Mouse (Mus musculus) adrenal gland (tissue): ENCODE results near the gene Ppif.

Experiments
- intact Hi-C: fragments of 180-260 bp; cut with DNase I; formaldehyde crosslinking; loops from one replicate; pipeline ENCODE4 v1.15.1; 2025

The Ppif gene

DNA sequence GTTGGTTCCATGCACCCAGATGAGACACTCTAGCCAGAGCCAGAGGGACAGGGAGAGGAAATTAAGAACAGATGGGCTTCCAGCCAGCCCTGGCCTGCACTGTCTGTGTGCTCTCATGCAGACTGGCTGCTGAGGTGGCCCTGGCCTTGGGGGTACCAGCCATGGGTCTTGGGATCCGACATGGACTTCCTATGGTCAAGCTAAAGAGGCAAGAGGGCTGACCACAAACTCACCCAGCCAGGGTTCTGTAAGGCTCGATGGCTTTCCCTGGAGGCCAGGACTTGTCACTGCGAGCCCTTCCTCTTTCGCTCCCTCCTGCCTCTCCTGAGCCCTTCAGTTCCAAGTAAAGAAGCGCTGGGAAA lies 33.2 kb downstream of the Ppif start:
- intact Hi-C loops: no loop called here

DNA sequence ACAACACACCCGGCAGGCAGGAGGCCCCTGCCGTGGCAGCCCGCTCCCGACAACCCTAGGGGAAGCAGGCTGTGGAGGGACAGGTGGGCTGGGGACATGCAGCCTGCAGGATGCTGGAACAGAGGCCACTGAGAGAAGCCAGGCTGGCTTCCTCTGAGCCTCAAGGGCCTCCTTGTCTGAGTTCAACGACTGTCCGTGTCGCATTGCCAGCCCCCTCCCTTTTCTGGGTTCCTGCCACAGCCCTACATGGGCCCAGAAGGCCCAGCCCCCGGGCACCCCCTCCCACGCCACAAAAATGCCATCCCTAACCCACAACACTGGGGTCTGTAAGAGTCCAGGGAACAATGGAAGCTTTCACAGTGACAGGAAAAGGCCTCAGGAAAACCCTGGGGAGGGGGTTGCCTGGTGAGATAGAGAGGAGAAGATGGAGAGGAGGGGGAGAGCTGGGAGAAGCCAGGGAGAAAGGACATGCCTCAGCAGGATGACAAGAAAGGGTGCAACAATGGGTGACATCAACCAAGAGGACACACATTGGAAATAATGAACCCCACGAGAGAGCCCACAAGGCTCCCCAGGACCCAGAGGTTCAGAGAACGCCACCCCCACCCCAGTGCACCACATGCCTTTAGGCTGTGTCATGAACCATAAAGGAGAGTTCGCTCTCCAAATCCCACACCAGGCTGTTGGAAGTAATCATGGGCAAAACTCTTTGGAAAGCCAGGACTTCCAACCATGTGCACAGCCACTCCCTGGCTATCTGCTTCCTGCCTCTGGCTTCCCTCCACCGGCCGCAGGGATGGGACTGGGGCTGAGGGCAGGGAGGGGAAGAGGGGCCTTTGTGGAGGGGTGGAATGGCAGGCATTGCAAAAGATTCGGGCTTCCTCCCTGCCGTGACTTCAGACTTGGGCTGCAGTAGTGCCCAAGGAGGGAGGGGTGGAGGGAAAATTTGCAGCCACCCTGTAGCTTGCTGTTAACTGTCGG lies 41.1 kb downstream of the Ppif start:
- intact Hi-C loops: no loop called here

DNA sequence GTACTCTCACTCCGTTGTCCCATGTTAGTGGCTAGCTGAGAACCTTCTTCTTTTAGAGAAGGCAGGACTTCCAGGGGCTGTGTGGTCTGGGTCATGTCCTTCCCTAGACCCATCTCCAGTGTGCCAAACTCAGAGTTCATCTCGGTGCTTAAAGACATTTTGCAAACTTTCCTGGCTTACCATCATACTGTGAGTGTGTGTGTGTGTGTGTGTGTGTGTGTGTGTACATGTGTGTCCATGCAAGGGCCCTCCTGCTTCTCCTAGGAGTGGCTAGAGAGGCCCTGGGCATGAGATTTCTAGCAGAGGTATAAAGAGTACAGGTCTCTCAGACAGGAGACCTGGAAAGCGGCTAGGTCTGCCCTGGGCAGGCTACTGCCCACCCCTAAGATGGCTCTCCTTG lies 42.2 kb downstream of the Ppif start:
- intact Hi-C loops: no loop called here

DNA sequence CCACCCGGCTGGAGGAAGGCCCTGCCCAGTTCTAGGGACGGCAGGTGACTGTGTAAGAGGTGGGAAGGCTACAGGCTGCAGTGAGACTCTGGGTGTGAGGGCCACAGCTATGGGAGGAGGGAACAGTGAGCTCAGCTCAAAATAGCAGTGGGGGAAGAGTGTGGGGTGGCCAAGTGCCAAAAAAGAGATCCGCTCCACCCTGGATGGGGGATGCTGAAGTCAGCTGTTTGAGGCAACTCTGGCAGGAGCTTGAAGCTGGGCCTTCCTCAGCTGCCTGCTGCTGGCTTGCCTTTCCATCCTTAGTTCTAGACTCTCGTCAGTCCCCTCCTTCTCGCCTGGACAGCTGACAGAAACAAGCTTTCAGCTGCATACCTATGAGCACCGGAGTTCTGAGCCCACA lies 42.6 kb downstream of the Ppif start:
- intact Hi-C loops: no loop called here

DNA sequence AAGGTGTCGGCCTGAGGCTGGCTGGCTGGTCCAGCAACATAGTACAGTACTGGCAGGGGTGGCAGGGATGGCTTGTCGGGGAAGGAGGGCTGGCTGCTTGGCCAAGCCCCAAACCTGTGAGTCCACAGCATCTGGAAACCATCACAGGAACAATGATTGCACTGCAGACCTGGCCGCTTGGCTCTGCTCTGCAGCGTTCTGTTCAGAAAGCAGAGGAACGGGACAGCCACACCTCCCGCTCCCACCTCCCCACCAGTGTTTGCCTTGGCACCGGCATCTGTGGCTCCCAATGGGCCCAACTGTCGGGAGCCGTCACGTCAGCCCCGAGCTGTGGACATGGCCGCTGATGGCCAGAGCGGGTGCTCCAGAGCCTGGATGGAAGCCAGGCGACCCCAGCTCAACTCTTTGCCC lies 44.6 kb downstream of the Ppif start:
- intact Hi-C loops: no loop called here

DNA sequence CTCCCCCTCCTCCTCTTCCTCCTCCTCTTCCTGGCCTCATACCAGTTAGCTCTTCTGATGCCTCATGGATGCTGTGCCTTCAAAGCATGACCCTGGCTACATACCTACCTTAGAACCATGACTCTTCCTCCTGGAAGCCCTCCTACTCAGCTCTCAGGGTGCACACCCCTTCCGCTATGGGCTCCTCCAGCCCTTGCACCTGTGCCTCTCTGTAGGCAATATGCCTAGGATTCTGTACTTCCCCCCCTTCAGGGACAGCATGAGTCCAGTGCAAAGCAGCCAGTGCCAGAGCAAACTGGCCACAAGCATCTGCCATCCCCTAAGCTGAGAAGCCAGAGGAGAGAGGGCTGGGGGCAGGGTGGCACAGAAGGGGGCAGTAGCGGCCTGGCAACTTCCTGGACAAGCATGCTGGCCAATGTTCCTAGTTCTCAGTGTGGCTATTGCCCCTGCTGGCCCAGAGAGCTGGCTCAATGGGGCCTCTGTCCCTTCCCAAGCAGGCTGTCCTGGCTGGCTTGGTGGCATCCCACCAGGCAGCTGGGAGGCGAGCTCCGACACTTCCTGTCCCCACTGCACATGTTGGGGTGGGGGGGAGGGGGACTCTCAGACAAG lies 46.1 kb downstream of the Ppif start:
- intact Hi-C loops: no loop called here

DNA sequence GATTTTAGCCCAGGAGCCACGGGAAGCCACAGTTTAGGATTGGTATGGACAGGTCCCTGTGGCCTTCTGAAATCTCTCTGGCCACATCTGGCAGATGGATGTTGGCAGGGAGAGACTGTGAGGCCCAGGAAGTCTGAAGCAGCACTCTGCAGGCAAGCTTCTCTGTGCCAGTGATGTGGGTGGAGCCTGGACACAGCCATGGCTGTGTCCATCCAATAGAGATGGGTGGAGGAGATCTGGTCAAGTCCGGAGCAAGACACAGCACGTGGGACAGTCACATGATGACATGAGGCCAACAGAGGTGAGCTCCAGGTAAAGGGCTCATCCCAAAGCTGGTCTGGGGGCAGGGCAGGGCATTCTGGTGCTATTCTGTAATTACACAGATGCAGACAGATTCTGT lies 47.3 kb downstream of the Ppif start:
- intact Hi-C loops: no loop called here

DNA sequence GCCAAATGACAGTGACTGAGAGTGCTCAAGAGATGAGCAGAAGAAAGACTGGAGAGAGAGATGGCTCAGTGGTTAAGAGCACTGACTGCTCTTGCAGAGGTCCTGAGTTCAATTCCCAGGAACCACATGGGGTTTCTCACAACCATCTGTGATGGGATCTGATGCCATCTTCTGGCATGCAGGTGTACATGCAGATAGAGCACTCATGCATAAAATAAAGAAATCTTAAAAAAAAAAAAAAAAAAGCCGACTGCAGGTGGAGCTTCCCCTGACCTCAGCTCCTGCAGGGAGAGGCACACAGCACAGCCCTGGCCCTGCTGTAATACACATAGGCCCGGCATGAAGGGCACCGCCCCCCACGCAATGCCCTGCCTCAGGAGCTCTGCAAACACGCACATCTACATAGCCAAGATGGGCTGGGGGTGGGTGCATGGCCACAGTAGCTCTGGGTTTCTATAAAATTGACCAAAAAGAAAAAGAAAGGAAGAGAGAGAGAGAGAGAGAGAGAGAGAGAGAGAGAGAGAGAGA lies 48.0 kb downstream of the Ppif start:
- intact Hi-C loops: no loop called here

DNA sequence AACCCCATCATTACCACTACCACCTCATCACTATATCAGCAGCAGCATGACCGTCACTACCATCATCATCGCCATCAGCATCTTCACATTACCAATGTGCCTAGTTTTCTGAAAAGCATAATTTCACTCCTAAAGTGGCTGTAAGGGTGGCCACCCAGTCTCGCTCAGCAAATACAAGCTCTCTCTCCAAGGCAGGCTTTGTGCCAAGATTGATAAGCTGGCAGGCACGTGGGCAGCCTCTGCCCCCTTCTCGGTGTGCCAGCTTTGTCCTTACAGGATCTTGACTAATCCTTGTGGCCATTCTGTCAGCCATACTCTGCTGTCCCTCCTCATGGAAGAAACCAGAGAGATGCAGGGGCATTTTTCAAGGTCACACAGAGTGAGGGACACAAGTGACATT lies 49.0 kb downstream of the Ppif start:
- intact Hi-C loops: no loop called here

DNA sequence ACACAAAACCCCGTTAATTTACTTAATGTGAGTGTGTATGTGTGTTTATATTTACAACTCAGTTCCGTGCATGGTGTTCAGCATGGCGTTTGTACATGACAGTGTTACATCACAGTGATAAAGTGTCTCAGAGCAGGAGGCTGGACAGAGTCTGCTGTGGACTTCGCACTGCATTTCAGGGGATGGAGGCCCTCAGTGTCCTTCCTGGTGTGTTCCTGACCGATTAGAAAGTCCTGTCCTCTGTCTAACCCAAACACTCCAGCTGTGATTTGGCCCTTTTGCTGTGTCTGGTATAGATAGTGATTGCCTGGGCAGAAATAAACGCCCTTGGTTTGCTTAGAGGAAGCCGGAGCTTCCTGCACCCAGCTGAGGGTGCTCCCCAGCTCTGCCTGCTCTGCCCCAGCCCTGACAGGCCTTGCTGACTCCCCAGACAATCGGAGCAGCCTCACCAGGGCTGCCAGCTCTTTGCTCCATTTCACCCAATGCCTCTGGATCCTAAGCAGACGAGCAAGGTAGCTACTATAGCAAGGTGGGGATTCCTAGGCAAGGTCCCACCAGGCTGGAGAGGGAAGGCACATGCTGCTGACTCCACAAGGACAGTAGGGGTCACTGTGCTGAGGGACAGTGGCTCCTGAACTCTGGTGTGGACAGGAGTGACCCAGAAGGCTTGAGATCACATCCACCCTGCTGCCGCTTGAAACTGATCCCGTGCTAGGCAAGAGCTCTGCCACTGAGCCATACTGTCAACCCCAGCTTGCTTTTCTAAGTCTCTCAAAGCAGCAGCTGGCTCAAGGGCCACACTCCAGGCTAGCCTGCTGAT lies 51.6 kb downstream of the Ppif start:
- intact Hi-C loops: no loop called here

DNA sequence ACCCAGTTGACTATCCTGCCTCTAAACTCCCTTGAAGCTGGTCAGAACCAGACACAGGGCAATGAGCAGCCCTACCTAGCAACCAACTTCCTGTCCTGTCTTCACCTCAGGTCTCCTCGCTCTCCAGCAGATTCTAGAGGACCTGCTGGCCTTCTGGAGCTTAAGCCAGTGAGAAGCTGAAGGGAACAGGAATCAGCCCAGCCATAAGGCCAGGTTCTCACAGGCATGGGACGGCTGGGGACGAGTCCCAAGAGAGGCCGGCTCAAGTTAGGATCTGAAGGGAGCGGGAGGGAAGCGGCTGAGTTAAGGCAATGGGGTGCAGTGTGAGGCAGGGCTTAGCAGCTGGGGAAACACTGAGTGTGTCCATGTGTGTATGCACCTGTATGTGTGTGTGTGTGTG lies 52.4 kb downstream of the Ppif start:
- intact Hi-C loops: no loop called here

DNA sequence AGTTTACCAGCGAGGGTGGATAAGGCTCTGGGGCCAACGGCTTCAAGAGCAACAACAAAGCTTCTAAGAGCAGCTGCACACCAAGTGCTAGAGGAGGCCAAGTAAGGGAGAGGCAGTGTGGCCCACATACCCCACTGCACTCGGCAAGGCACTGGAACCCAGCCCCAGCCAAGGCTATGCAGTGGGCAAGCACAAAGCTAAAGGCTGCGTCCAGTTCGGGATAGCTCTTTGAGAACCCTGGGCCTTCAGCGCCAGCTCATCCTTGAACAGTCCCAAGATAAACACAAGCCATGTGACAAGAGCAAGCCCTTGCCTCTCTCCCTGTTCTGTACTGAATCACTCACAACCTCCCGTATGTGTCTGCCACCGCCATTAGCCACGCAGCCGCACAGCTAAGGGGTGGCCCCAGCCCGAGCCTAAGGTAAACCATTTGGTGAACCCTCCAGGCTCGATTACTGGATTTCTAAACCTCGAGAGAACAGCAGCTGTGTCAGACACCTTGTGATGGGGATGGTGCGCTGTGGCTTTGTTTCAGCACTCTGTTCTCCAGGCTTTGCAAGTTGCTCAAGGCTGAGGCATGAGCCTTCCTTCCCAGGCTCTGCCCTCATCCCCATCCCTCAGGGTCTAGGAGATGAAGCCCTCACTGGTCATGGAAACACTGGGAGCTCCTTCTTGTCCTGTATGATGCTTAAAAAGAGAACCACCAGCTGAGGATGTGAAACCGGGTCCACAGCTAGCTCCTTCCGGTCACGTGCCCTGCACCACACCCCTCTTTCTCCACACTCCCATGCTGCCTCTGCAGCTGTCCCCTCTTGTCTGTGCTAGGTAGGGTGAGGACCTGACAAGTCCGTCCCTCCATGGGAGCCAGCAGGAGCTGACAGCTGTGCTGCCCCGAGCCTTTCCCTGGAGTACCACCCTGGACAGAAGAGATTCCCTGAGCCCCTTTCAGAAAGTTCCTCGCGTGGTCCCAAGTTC lies 53.3 kb downstream of the Ppif start:
- intact Hi-C loops: no loop called here

DNA sequence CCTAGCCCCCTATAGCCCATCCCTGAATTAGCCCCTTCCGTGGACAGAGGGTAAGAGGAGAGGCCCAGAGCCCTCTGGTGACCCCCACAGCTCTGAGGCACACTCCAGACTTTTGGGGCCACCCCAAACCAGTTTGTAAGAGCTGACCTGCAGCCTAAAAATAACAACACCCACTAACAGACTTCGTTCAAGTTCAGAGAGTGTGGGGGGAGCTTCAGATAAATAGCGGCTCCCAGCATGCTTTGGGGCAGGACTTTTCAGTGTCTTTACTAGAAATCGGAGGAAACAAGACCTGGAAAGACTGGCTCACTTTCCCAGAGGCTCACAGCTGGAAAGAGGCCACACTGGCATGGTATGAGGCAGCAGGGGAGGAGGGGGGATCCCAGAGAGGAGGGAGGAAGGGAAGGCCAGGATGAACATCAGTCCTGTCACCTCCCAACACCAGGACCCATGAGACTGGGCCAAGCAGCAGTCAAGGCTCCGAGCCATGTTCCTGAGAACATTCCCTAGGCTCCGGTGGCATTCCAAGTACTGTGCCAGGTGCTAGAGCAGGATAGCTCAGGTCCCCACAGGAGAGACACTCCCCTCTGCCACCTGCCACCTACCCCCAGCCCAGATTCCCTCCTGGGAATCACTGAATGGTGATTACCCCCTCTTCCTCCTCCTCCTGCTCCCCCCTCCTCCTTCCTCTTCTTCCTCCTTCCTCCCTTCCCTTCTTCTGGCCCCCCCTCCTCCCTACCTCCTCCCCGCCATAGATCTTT lies 54.2 kb downstream of the Ppif start:
- intact Hi-C loops: no loop called here

DNA sequence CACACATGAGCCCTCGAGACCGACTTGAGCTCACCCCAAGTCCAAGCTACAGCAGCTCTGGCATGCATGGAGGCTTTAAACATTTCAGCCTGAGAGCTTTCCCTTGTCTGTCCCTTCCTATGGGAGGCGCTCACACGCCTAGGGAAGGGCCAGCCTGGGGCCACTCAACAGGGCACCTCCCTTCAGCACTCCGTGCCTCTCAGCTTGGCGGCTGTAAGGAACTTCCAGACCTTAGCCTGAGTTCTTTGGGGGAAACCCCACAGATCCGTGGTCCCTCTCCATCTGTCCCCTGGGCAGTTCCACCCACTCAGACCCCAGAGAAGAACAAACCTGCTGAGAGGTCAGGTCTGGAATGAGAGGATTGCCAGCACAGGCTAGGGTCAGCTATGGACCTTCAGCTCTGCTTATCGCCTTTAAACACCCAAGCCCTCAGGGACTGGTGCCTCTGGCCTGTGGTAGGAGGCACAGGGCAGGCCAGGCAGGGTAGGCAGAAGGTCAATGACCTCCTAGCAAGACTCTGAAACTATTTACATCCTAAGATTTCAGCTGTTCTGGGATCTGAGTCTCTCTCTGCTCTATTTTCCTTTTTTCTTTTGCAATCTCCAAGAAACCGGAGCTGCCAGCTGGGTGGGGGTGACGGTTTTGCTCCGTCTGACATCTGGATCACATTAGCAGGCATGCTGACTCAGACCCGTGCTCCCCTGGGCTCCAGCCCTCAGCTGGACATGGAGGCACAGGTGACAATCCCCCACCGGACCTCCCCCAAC lies 55.4 kb downstream of the Ppif start:
- intact Hi-C loops: no loop called here
